Mouse (Mus musculus): ENCODE measurements at regions not wholly inside any gene's neighbourhood (a gene's known extent, or its start where the extent isn't known, plus 50 kb on each side); places are given as distances from the start of the nearest gene placed in this dataset.

DNA sequence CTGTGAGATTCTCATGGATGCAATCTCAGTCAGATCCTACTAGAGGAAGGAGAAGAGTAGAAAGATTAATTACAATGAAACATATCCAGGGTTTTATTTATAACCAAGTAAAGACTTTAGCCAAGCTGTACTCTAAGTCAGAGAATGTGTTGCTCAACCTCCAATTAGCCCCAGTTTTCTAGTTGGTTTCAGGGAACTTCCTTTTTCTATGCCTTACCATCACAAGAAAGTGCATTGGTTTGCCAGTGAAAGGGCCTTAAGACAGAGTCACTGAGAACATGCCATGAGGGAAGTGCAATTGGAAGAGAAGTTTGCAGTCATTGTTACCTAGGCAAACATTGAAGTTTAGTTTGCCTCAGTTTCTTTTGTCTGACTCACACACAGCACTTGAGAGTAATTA, 229.8 kb upstream of the B430305J03Rik start:
- Histone ChIP-seq H3K79me2 (ENCODE audit: control insufficient read depth, insufficient read depth, low read length, poor library complexity) (no peaks in the 10 kb centered on the region), H3K4me1 (ENCODE audit: control insufficient read depth in 1 of 2, insufficient read depth in 2 of 2, low read length in 2 of 2) (no peaks in the 10 kb centered on the region), H3K4me3 (ENCODE audit: control insufficient read depth in 1 of 2, insufficient read depth in 1 of 2, low read depth in 2 of 2, low read length in 2 of 2) (no peak overlapping the region), H3K27me3 (ENCODE audit: control insufficient read depth in 1 of 2, insufficient read depth in 2 of 2, low read length in 2 of 2) (no peaks in the 10 kb centered on the region; a peak in 1 of 4 replicates), H3K36me3 (ENCODE audit: control insufficient read depth in 1 of 2, insufficient read depth in 2 of 2, low read length in 2 of 2) (no peaks in the 10 kb centered on the region), H3K9ac (ENCODE audit: control insufficient read depth, low read depth, low read length, poor library complexity, severe bottlenecking) (no peak overlapping the region), H3K9me3 (replicated peaks; ENCODE audit: insufficient read depth, low read length) (no peaks in the 10 kb centered on the region), H3K27ac (ENCODE audit: control insufficient read depth, low read depth, low read length) (no peak overlapping the region)
- TF ChIP-seq TCF12 (IDR thresholded peaks at IDR 0.05; ENCODE audit: low read depth, low read length), result no peak
- TF ChIP-seq MXI1 (IDR thresholded peaks at IDR 0.05; ENCODE audit: low read depth, low read length), result no peak
- no peak for DNase-seq (ENCODE audit: low read depth, low spot score)

- DNase-seq (ENCODE audit: low read depth, low spot score), result peak; percentile 28
Observed at GRCm38 (mm10) chr3:61592342-61592741, 226.6 kb upstream of the B430305J03Rik start.

DNA sequence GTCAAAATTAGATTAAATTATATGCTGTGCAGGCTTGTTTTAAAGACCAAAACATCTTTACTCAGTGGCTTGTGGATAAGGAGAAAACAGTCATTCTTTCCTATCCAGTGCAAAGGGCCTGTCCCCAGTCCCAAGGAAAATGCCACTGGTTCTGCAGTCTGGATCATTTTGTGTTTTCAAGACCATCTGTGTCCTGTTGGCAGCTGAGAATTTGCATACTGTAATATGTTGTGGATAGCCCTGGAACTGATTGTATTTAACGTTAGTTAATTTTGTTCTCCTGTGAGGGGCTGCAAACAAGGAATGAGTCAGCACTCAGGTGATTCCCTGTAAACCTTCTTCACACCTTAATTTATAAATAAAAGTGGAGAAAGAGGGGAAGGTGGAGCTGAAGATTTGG, 217.9 kb upstream of the B430305J03Rik start:
- H3K27ac ChIP-seq (ENCODE audit: control insufficient read depth, low read depth, low read length), result no peak overlapping the region
- H3K4me1 ChIP-seq (ENCODE audit: control insufficient read depth in 1 of 2, insufficient read depth in 2 of 2, low read length in 2 of 2), result no peaks in the 10 kb centered on the region
- TF ChIP-seq GATA1 (IDR thresholded peaks at IDR 0.05; ENCODE audit: low read depth, low read length) (no peak), UBTF (IDR thresholded peaks at IDR 0.05; ENCODE audit: borderline replicate concordance, insufficient read depth, low read depth, low read length) (no peak), CHD2 (IDR thresholded peaks at IDR 0.05; ENCODE audit: low read length) (no peak), MAZ (IDR thresholded peaks at IDR 0.05; ENCODE audit: low read depth, low read length) (no peak), USF2 (IDR thresholded peaks at IDR 0.05; ENCODE audit: borderline replicate concordance in 1 of 2, insufficient read depth in 1 of 2, low read depth in 1 of 2, low read length in 2 of 2) (no peak), NELFE (IDR thresholded peaks at IDR 0.05; ENCODE audit: low read depth, low read length) (no peak), ELF1 (IDR thresholded peaks at IDR 0.05; ENCODE audit: low read depth, low read length) (no peak)
- no peaks in the 10 kb centered on the region for H3K79me2 ChIP-seq (ENCODE audit: control insufficient read depth, insufficient read depth, low read length, poor library complexity)
- DNase-seq (ENCODE audit: low read depth, low spot score), result no peak
- no peaks in the 10 kb centered on the region for H3K36me3 ChIP-seq (ENCODE audit: control insufficient read depth in 1 of 2, insufficient read depth in 2 of 2, low read length in 2 of 2)
- no peaks in the 10 kb centered on the region for H3K9me3 ChIP-seq (replicated peaks; ENCODE audit: insufficient read depth, low read length)
- H3K9ac ChIP-seq (ENCODE audit: control insufficient read depth, low read depth, low read length, poor library complexity, severe bottlenecking), result no peak overlapping the region
- H3K4me3 ChIP-seq (ENCODE audit: control insufficient read depth in 1 of 2, insufficient read depth in 1 of 2, low read depth in 2 of 2, low read length in 2 of 2), result no peak overlapping the region
- no peaks in the 10 kb centered on the region for H3K27me3 ChIP-seq (ENCODE audit: control insufficient read depth in 1 of 2, insufficient read depth in 2 of 2, low read length in 2 of 2)

More at GRCm38 (mm10) chr3:61592342-61592741, 226.6 kb upstream of the B430305J03Rik start:
- no peak overlapping the region for H3K9ac ChIP-seq (ENCODE audit: control insufficient read depth, low read depth, low read length, poor library complexity, severe bottlenecking)
- H3K27ac ChIP-seq (ENCODE audit: control insufficient read depth, low read depth, low read length), result no peak overlapping the region
- no peaks in the 10 kb centered on the region for H3K4me1 ChIP-seq (ENCODE audit: control insufficient read depth in 1 of 2, insufficient read depth in 2 of 2, low read length in 2 of 2)
- H3K4me3 ChIP-seq (ENCODE audit: control insufficient read depth in 1 of 2, insufficient read depth in 1 of 2, low read depth in 2 of 2, low read length in 2 of 2), result no peak overlapping the region
- no peaks in the 10 kb centered on the region for H3K79me2 ChIP-seq (ENCODE audit: control insufficient read depth, insufficient read depth, low read length, poor library complexity)
- no peaks in the 10 kb centered on the region for H3K27me3 ChIP-seq (ENCODE audit: control insufficient read depth in 1 of 2, insufficient read depth in 2 of 2, low read length in 2 of 2)
- H3K36me3 ChIP-seq (ENCODE audit: control insufficient read depth in 1 of 2, insufficient read depth in 2 of 2, low read length in 2 of 2), result no peaks in the 10 kb centered on the region
- TF ChIP-seq SMC3 (IDR thresholded peaks at IDR 0.05; ENCODE audit: low read depth, low read length), result no peak
- TF ChIP-seq JUND (IDR thresholded peaks at IDR 0.05; ENCODE audit: low read depth, low read length), result no peak
- TF ChIP-seq TAL1 (IDR thresholded peaks at IDR 0.05; ENCODE audit: low read length), result no peak
- TF ChIP-seq TCF12 (IDR thresholded peaks at IDR 0.05; ENCODE audit: low read depth, low read length), result no peak
- no peak for TF ChIP-seq RCOR1 (IDR thresholded peaks at IDR 0.05; ENCODE audit: low read depth, low read length)
- no peaks in the 10 kb centered on the region for H3K9me3 ChIP-seq (replicated peaks; ENCODE audit: insufficient read depth, low read length)

Measured in MEL (cell line).